Mouse (Mus musculus) pancreas, adult 10 weeks (tissue): Measurements from ENCODE around the gene Gm11032. TPM values are rescaled to one million over a fixed set of nuclear protein-coding genes. Genes with fewer than 3 reads are reported as not detected.

Experiments
- polyA plus RNA-seq: library from polyadenylated mRNA; stranded (reverse); fragments of 350-450 nt; fragmentation: Illumina TruSeq; extraction: RNeasy Lipid Tissue Mini Kit (QIAGEN cat#74804); gene quantifications from one replicate; pipeline ENCODE4 v1.2.3, GENCODE M21; 2015; ENCODE audit warnings: low read depth, low replicate concordance; ENCODE audit not compliant: insufficient read depth

Gene Gm11032
- polyA plus RNA-seq: not detected

DNA sequence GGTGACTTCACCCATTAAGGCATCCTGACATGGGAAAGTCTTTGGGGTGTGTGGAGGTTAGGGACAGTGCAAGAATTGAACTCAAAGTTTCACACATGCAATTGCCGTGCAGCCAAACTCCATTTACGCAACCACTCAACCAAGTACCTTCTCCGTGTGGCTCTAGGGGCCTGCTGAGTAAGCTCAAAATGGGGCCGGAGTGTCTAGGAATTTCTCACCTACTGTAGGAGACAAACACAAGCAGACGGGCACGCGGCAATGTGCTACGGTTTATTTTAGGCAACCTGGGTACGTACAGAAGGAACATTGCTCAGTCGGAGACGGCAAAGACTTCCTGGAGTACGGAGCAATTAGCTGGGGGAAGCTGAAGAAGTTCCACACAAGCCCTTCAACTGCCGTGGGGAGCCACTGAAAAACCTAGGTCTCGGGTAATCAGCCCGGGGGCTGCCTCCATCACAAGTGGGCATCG is at the start of gene Gm11032:
Gene Gm11032 (plus strand): TSS at position 51 of the 469 bp plus-strand sequence.

DNA sequence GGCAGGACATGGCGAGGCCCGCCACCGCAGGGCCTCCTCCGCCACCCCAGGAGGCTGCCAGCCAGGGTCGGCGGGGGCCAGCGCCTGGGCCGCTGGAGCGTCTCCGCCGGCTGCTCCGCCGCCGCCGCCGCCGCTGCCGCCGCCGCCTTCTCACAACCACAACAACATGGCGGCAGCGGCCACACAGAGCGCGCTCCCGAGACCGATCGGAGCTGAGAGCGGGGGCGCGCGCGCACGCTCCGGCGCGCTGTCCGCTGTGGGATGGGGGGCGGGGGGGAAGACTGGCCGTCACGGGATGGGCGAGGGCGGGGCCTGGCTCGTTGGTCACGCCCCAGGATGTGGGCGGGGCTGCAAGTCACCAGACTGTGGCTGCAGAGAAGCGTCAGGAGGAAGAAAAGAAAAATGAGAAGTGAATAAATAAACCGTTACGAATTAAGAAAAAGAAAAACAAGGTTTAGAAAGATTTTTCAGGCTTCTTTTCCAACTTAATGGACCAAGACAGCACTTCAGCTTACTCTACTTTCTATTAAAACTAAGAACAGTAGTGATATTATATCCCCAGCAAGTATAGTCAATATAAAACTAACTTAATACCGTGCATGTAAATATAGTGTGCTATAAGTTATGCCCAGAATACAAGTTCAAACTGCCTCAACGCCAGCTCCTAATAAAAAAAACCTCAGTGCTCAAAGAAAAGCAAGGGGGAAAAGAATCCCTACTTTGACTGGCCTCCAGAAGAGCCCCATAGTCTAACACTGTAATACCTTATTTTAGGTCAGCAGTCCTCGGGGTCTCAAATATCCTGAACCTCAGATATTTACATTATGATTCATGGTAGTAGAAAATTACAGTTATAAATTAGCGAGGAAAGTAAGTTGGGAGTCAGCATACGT is 25.0 kb upstream of the Gm11032 start, which contains the start of gene Mtmr3:
Gene Mtmr3 (minus strand): TSS at position 256 of the 893 bp plus-strand sequence.

GRCm38 (mm10) chr11:4637534-4638234 is 17.8 kb downstream of the Gm11032 start, which contains the start of gene Ascc2:
Ascc2 (plus strand) TSS chr11:4637747.

Other genes with a start within 250 kb of the Gm11032 start
- gene Hormad2, start 179.0 kb upstream of the Gm11032 start, polyA plus RNA-seq: not detected
- gene Mtmr3, start 25.2 kb upstream of the Gm11032 start, polyA plus RNA-seq: 8.3 TPM
- 7.0 TPM for gene Ascc2, start 17.7 kb downstream of the Gm11032 start, polyA plus RNA-seq
- 96.2 TPM for gene Uqcr10, start 84.3 kb downstream of the Gm11032 start, polyA plus RNA-seq
- 7.1 TPM for gene Zmat5, start 84.6 kb downstream of the Gm11032 start, polyA plus RNA-seq
- 2.9 TPM for gene Cabp7, start 126.7 kb downstream of the Gm11032 start, polyA plus RNA-seq
- 14.9 TPM for gene Nf2, start 229.5 kb downstream of the Gm11032 start, polyA plus RNA-seq